Comparison of ENCODE assay signal across 8 mouse cellular contexts in genomic region chr6:131388040-131389021, GRCm38 (mm10). TPM values are rescaled to one million over a fixed set of nuclear protein-coding genes. Genes with fewer than 3 reads are reported as not detected.
A peak's percentile ranks its signal among the peaks of the same experiment; 100 is the strongest.
DNase-seq lines count a peak whose midpoint lies in the region; ATAC-seq lines count a peak whose summit lies in the region.

Gene Ybx3 (minus strand): TSS chr6:131388476.

- peaks cover 10% of the 10 kb centered on the region; the same call in 1 of the 2 replicates for H3K27me3 ChIP-seq in forebrain, embryonic 10.5 days (ENCODE audit: poor library complexity, severe bottlenecking)
- H3K27me3 ChIP-seq in heart, embryonic 14.5 days (ENCODE audit: control insufficient read depth, insufficient read depth, low read length): no peaks in the 10 kb centered on the region
- H3K27me3 ChIP-seq in liver, embryonic 12.5 days (replicated peaks): peaks cover 11% of the 10 kb centered on the region; the same call in 1 of the 2 replicates
- no peaks in the 10 kb centered on the region for H3K27me3 ChIP-seq in stomach, embryonic 14.5 days (ENCODE audit: control insufficient read depth, insufficient read depth, low read length)

- H3K36me3 ChIP-seq in forebrain, embryonic 10.5 days (replicated peaks): no peaks in the 10 kb centered on the region
- H3K36me3 ChIP-seq in heart, embryonic 14.5 days (ENCODE audit: control insufficient read depth, insufficient read depth, low read length): no peaks in the 10 kb centered on the region
- H3K36me3 ChIP-seq in liver, embryonic 12.5 days: peaks cover 9% of the 10 kb centered on the region
- H3K36me3 ChIP-seq in stomach, embryonic 14.5 days (ENCODE audit: control insufficient read depth, insufficient read depth, low read length): no peaks in the 10 kb centered on the region

- peak; percentile 79 for DNase-seq in forebrain, embryonic 10.5 days (ENCODE audit: extremely low spot score, low spot score)
- DNase-seq in kidney, postnatal 14 days: peak; percentile 92
- peak; percentile 57 to 63 for DNase-seq in natural killer cell, adult 2 months (ENCODE audit: low spot score in 2 of 2)

- peak; percentile 80 for ATAC-seq in CD4-positive, CD25-positive, alpha-beta regulatory T cell, adult 4 months
- ATAC-seq in heart, embryonic 14.5 days (ENCODE audit: insufficient number of reproducible peaks, insufficient read depth, low FRiP score, low read depth): peak; percentile 89
- ATAC-seq in liver, embryonic 12.5 days: peak; percentile 85
- ATAC-seq in stomach, embryonic 14.5 days (ENCODE audit: insufficient number of reproducible peaks, insufficient read depth, low FRiP score, low read depth): peak; percentile 95

- WGBS in forebrain, embryonic 10.5 days: under 1% methylated on average over 105 of the region's 107 CpGs
- under 1% methylated on average over 91 of the region's 107 CpGs for WGBS in heart, embryonic 14.5 days
- WGBS in liver, embryonic 12.5 days (ENCODE audit: insufficient replicate concordance): 1% methylated on average over 103 of the region's 107 CpGs
- under 1% methylated on average over 55 of the region's 107 CpGs for WGBS in stomach, embryonic 14.5 days

- H3K9ac ChIP-seq in heart, embryonic 14.5 days (ENCODE audit: low read length): peak within 1 kb of the TSS; percentile 95
- peak within 1 kb of the TSS; percentile 97 for H3K9ac ChIP-seq in liver, embryonic 12.5 days
- H3K9ac ChIP-seq in stomach, embryonic 14.5 days (replicated peaks; ENCODE audit: low read depth, low read length): peak within 1 kb of the TSS; percentile 85

- H3K4me1 ChIP-seq in brown adipose tissue, adult 24 weeks (ENCODE audit: control insufficient read depth, insufficient read depth, insufficient read length, low read length): peaks cover 4% of the 10 kb centered on the region; the same call in 1 of the 2 replicates
- peaks cover 45% of the 10 kb centered on the region for H3K4me1 ChIP-seq in forebrain, embryonic 10.5 days
- peaks cover 12 to 40% of the 10 kb centered on the region in 2 experiments for H3K4me1 ChIP-seq in heart, embryonic 14.5 days (ENCODE audit: control insufficient read depth in 2 of 2, insufficient read depth in 2 of 2, low read length in 2 of 2)
- peaks cover 45% of the 10 kb centered on the region for H3K4me1 ChIP-seq in liver, embryonic 12.5 days
- H3K4me1 ChIP-seq in stomach, embryonic 14.5 days (ENCODE audit: control insufficient read depth, insufficient read depth, low read length): peaks cover 11% of the 10 kb centered on the region

- peak within 1 kb of the TSS; percentile 73 for H3K27ac ChIP-seq in brown adipose tissue, adult 24 weeks (replicated peaks; ENCODE audit: low read depth, low read length)
- peak within 1 kb of the TSS; percentile 95 for H3K27ac ChIP-seq in forebrain, embryonic 10.5 days
- peak within 1 kb of the TSS; percentile 89 to 92 for H3K27ac ChIP-seq in heart, embryonic 14.5 days (replicated peaks in 1 of 2; ENCODE audit: control insufficient read depth in 1 of 2, insufficient read depth in 1 of 2, low read depth in 2 of 2, low read length in 2 of 2)
- peak within 1 kb of the TSS; percentile 98 for H3K27ac ChIP-seq in liver, embryonic 12.5 days
- peak within 1 kb of the TSS; percentile 80; the same call in 1 of the 2 replicates for H3K27ac ChIP-seq in stomach, embryonic 14.5 days (ENCODE audit: low read length)

- H3K4me3 ChIP-seq in brown adipose tissue, adult 24 weeks (ENCODE audit: insufficient read depth, low read depth, low read length): peak within 1 kb of the TSS; percentile 82
- H3K4me3 ChIP-seq in forebrain, embryonic 10.5 days: peak within 1 kb of the TSS; percentile 78
- peak within 1 kb of the TSS; percentile 82 to 98 for H3K4me3 ChIP-seq in heart, embryonic 14.5 days (ENCODE audit: control insufficient read depth in 1 of 2, insufficient read depth in 1 of 2, low read depth in 1 of 2, low read length in 2 of 2)
- H3K4me3 ChIP-seq in liver, embryonic 12.5 days: peak within 1 kb of the TSS; percentile 98
- peak within 1 kb of the TSS; percentile 70 for H3K4me3 ChIP-seq in stomach, embryonic 14.5 days (ENCODE audit: low read depth, low read length)

- H3K9me3 ChIP-seq in forebrain, embryonic 10.5 days: no peaks in the 10 kb centered on the region
- H3K9me3 ChIP-seq in heart, embryonic 14.5 days (ENCODE audit: control insufficient read depth, low read length): no peaks in the 10 kb centered on the region
- H3K9me3 ChIP-seq in liver, embryonic 12.5 days (replicated peaks): no peaks in the 10 kb centered on the region
- H3K9me3 ChIP-seq in stomach, embryonic 14.5 days (ENCODE audit: control insufficient read depth, low read depth, low read length): no peaks in the 10 kb centered on the region

- peak within 1 kb of the TSS; percentile 91 for H3K4me2 ChIP-seq in heart, embryonic 14.5 days (ENCODE audit: low read length)
- H3K4me2 ChIP-seq in liver, embryonic 12.5 days: peak within 1 kb of the TSS; percentile 77
- peak within 1 kb of the TSS; percentile 81 for H3K4me2 ChIP-seq in stomach, embryonic 14.5 days (replicated peaks; ENCODE audit: low read depth, low read length)

RNA-seq across cellular contexts. Expression of gene Ybx3, which starts in this region (rescaled TPM):
- 10 to 100 TPM; 18.0 to 21.9 TPM for polyA plus RNA-seq in CD4-positive, CD25-positive, alpha-beta regulatory T cell, adult 4 months (2017; shearing (Covaris generic))
- polyA plus RNA-seq in brown adipose tissue, adult 24 weeks (2012; ENCODE audit: insufficient read depth, insufficient read length, missing spikeins): 148 and 154 TPM in 2 replicates
- 41.6 and 42.5 TPM in 2 replicates for polyA plus RNA-seq in forebrain, embryonic 10.5 days (2016; fragmentation: Nextera tagmentation; extraction: Ambion mirVana)
- polyA plus RNA-seq in heart, embryonic 14.5 days (2014; fragmentation: Nextera tagmentation; extraction: Ambion mirVana): 76.4 and 98.6 TPM in 2 replicates
- polyA plus RNA-seq in liver, embryonic 12.5 days (2016; fragmentation: Nextera tagmentation; extraction: Ambion mirVana): 88.6 and 105 TPM in 2 replicates
- 50.3 and 53.1 TPM in 2 replicates for polyA plus RNA-seq in stomach, embryonic 14.5 days (2014; fragmentation: Nextera tagmentation; extraction: Ambion mirVana)

Comparison
In these comparisons a context has a peak if more than half of its experiments do, and no peak if none do; other contexts are left out.
1. Peak in every context shown above with its lines: DNase-seq, ATAC-seq, H3K4me3 ChIP-seq and H3K27ac ChIP-seq.